Mouse (Mus musculus): Measurements from ENCODE around the gene Capn8.

Capn8 gene

DNA sequence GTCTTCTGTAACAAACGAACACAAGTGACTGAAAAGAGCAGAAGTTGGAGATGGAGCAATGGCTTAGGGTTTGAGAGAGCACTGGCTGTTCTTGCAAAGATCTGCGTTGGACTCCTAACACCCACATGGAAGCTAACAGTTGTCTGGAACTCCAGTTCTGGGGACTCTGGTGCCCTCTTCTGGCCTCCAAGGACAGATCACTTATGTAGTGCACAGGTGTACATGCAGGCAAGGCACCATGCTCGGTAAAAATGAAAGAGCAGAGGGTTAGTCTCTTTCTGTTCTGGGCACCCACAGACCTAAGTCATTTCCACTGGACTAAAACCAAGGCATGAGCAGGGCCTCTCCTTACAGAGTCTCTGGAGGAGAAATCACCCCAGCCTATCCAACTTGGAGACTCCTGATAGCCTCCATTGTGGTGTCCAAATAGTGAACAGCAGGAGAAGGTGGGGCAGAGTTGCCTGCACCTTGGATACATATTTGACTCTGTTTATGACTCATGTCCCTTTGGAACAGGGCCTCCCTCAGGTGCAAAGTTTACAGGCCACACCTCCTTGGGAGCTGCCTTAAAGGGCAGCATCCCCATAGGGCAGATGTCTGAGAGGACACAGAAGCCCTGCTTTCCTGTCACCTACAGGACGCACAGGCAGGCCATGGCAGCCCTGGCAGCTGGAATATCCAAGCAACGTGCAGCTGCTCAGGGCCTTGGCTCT lies at the start of gene Capn8:
Capn8 (plus strand) TSS at position 600 of the 713 bp plus-strand sequence.
- DNase-seq (ENCODE audit: low spot score in 2 of 2) = no peak

DNA sequence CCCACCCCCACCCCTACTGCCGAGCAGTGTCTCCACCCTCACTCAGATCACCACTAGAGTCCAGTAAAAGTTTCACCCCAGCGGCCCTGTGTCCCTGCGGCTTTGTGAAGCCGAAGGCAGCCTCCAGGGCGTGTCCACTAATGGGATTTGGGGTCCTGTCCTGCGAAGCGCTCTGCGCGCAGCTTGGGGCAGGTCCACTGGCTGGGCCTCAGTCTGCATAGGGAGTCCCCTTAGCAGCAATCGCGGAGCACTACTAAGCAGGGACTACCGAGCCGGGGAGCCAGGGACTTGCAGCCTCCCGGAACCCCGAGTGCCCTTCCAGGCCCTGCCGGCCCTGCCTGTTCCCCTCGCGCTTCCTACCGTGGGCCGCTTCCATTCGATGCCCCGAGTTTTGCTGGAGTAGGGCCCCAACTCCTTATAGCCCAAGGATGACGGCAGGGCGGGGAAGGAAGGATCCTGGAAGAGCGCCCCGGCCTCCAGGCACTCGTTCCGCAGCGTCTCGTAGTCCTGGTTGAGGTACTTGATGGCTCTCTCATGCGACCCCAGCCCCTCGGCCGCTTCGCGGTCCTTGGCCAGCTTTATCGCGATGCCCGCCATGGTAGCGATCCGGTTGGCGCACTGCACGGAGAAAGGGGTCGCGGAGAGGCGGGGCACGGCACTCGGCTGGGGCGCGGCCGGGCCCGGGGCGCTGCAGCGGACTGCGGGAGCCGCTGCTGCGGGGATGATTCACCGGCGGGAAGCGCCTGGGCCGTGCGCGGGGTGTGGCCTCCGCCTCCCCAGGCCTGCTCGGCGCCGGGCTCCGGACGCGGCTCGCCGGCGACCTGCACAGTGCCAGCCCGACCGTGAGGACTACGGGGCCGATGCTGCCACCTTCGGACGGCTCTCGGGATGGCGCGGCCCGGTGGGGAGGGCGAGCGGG lies 47.8 kb upstream of the Capn8 start, which contains the start of gene Capn2:
Capn2 (minus strand) TSS at position 851 of the 919 bp plus-strand sequence.
- DNase-seq (ENCODE audit: low spot score in 2 of 2) = peak; percentile 50 to 72

DNA sequence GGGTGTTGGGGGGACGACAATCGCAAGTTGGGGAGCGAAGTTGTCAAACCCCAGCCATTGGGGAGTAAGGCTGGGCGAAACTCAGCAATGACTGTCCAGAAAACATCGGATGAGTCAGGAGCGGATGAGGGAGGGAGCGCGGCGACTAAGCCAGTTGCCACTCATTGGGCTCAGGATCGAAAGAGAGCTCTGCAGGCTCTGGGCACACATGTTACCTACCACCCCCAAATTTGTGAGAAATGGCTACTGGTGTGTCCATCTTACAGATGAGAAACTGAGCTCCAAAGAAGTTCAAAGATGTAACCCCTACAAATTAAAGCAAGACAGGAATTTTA lies 47.2 kb upstream of the Capn8 start:
- DNase-seq (ENCODE audit: low spot score in 2 of 2) = no peak

DNA sequence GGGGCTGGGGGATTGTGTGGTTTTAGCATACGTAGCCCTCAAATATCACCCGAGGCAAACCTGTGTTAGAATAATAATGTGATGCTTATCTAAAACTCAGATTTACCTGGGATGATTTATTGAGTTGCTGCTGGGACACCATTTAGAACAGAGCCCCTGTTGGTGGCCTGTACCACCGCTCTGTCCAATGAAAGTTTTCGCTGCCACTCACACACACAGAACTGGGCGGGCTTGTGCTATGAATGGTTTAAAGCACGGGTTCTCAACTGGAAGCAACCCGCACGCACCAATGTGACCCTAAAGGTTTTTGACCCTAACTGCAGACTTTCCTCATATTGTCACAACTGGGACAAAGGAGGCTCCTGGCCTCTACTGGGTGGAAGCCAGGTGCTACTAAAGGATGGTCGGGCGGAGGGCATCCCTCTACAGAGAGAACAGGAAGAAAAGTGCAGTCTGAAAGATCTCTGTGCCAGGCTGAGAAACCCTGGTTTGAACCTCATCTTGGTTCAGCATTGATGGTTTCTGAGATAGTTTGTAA lies 46.6 kb upstream of the Capn8 start:
- DNase-seq (ENCODE audit: low spot score in 2 of 2) = no peak

DNA sequence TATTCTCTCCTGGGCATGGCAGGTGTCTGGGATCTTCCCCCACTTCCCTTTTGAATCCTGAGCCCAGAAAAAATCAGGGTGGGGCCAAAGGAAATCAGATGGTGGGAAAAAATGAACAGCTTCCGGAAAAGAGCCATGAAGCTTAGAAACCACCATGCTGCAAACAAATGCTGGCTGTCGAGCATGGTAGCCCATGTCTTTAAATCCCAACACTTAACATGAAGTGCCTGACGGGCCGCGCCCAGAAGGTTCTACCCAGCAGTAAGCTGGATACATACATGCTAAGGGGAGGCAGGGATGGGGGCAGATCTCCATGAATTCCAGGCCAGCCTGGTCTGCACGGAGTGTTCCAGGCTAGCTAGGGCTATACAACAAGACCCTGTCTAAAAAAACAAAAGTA lies 46.0 kb upstream of the Capn8 start:
- no peak for DNase-seq (ENCODE audit: low spot score in 2 of 2)

DNA sequence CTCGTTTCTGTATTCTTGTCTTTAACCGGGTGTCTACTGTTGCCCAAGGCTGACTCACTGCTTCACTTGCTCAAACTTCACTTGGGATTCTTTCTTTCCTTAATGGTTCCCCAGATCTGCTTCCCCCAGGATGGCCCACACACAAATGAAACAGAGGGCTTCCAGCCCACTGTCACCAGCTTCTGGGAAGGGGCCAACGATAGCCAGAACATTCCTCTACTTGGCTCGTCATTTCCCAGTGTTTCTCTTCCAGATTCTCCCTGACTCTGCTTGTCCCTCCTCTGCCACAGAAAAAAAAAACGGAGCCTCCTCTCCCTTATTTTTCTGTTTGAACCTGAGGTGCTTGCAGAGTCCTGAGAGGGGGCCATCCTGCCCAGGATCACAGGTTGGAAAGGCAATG lies 45.5 kb upstream of the Capn8 start:
- no peak for DNase-seq (ENCODE audit: low spot score in 2 of 2)

DNA sequence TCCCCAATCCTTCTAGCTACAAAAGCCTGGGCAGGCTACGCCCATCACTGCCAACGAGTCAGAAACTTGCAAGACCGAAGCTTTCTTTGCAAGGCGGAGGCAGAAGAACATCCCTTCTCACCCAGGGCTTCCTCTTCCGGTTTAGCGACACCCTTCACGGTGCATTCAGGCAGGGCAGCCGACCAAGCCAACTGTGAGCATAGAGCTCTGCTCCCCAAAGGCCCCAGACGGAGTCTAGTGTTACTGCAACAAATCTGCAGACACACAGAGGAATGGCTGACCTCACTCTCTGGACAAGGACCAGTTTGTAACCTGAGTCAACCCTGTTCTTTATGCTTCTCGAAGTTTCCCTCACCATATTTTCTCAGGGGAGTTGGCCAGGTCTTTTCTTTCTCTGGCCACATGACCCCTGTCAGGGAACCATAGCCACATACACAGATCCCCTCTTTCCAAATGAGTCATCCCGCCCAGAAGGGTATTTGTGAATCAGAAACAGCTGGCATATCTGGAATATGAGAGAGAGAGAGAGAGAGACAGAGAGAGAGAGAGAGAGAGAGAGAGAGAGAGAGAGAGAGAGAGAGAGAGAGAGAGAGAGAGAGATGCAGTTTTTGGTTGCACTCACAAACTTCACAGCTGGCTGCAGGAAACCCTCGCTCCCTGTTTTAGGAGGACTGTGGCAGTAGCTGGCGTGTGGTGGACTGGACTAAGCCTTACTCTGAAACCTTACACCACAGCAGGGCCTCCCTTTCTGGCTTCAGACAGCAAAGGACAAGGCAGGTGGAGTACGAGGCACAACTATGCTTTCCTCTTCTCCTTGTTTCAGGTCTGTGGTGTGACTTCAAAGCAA lies 44.5 kb upstream of the Capn8 start:
- DNase-seq (ENCODE audit: low spot score in 2 of 2) = no peak

DNA sequence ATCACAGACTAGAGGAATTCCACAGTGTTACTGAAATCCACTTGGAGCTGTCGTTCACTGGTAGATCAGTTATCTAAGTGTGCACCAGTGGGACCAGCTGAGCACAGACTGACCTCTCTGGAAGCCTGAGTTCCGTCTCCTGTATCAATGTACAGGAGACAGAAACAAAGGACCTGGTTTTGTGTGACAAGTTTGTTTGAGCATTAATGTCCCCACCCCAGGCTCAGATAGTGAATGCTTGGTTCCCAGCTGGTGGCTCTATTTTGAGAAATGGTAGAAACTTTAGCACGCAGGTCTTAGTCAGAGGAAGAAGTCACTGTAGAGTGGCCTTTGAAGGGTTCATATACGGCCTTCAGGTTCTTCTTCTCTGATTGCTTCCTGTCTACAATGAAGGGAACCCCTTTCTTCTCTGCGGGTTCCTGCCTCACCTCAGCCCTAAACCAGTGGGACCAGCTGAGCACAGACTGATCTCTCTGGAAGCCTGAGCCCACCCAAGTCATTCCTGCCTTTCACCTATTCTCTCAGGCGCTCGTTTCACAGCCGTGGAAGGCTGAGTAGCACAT lies 43.8 kb upstream of the Capn8 start:
- DNase-seq (ENCODE audit: low spot score in 2 of 2) = no peak

DNA sequence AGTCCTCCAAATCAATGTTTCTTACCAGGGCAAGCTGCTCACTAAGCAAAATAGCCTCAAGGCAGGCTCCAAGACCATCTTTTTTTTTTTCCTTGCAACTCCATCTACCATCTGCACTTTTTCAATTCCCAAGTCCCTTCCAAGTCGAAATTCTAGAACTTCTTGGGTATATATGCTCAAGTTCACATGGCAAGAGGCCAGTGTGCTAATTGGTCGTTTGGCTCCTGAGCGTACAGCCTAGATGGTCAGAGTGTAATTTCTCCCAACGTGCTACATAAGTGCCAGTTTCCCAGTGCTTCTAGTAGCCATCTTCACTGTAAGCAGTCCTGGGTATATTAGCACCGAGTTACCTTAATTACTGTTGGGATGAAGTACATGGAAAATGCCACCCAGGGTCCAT lies 41.8 kb upstream of the Capn8 start:
- no peak for DNase-seq (ENCODE audit: low spot score in 2 of 2)

DNA sequence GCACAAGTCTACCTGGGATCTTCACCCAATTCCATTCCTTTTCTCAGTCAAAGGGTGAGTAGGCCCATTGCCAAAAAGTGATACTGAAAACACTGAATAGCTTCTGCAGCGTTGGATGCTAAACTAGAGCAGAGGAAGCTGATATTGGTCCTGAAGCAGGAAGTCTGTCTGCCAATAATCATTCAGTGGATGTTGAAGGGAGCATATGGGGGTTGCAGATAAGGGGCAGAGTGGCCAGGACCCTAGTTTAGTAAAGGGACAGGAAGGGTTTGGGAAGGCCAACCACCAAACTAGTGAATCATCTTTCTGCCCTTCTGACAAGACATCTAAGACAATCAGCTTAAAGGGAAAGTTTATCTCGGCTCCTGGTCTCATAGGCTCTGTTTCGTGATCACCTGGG lies 41.1 kb upstream of the Capn8 start:
- DNase-seq (ENCODE audit: low spot score in 2 of 2) = no peak

DNA sequence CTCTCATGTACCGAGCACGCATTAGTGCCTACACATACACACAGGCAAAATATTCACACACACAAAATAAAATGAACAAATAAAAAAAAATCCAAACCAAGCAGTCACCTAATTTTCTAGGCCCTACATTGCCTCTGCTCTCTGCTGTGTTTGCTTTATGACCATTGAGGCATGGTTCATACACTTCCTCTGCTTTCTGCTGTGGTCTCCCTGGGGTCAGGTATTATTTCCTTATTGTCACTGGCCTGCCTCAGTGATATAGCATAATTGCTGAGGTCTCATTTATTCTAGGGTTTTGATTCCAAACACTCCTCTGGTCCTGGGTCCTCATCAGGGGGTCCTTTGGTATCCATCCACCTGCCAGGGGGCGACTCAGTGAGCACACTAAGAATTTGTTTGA lies 39.2 kb upstream of the Capn8 start:
- DNase-seq (ENCODE audit: low spot score in 2 of 2) = no peak

DNA sequence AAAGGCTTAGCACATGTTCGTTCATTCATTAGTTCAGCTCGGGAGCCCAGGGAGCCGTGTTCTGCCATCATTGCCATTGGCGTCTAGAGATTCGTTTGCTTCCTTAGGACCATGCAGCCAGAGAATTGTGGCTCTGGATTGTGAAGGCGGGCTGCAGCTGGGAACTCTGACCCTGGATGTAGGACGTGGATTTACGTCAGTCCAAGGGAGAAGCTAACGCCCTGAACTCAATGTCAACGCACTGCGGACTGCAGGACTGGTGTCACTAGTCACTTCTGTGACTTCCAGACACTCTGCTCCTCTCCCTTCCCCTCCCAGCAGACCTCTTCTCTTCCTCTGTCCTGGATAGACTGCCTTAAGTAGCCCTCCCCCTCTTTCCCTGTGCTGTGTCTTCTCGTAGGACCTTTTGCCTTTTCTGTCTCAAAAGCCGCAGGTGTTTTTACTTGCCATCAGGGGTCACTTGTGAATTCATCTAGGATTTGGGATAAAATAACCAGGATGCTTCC lies 37.5 kb upstream of the Capn8 start:
- no peak for DNase-seq (ENCODE audit: low spot score in 2 of 2)

DNA sequence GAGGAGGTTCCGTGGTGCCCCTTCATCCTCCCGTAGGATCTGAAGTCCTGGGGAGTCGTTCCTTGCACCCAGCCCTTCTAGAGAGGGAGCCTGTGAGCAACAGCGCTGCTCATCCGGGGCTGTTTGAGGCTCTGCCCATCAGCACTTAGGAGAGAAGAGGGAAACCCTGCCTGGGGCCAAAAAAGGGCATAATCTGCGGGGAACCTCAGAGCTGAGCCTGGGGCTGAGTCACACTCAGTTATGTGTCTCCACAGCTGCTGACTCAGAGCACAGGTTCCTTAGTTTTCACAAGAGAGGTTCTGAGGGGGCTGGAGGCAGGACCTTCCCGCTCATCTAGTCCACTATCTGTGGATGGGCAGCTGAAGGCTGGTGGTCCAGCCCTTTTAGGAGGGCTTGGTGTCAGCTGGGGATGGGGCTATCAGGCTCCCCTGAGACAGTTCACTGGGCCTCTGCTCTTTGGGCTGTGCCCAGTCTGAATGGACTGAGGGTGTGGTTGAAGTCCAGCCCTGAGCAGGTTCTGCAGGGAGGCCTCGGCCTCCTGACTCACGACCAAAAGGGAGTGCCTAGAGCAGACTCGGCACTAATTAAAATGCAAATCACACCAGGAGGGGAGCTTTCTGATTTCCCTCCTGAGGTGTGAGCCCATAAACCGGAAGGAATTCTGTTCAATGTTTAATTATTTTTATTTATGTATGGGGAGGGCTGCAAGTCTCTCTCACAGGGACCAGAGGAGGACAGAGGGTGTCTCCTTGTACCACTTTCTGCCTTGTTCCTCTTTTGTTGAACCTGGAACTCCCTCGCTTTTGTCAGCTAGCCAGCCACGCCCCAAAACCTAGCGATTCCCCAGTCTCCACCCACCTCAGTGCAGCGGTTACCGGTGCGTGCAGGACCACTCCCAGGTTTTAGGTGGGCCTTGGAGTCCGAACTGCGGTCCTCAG lies 36.6 kb upstream of the Capn8 start:
- DNase-seq (ENCODE audit: low spot score in 2 of 2) = no peak

DNA sequence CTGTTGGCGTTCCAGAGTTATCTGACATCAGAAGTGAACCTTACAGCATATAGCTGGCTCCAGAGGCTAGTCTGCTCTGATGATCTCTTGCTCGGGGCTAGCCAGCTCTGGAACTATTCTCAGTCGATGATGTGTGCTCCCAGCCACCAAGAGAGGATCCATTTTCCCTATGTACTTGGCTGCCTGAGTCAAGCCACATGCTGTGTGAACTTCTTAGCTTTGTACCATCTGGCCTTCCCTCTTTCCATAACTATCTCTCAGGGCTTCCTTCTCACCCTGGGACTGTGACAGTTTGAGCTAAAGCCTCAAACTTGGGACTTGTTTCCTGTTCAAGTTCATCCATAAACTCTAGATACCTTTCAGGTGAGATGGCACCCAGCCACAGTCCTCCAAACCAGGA lies 31.2 kb upstream of the Capn8 start:
- no peak for DNase-seq (ENCODE audit: low spot score in 2 of 2)

DNA sequence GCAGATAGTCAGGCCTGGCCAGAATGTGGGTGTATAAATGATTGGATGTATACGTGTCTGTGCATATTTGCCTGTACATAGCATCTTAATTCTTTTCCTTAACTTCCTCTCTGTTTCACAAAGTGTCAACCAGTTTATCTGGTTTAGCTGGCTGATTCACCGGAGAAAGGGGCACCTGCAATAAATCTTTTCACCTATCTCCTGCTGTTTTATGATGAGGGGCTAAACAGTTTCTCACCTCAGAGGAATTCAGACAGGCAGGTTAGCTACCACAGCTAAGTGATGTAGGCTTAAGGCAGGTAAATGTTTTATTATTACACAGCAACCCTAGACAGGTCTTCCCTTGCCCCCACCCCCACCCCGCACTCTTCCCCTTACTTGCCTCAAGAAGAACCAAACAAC lies 29.7 kb upstream of the Capn8 start:
- DNase-seq (ENCODE audit: low spot score in 2 of 2) = no peak

DNA sequence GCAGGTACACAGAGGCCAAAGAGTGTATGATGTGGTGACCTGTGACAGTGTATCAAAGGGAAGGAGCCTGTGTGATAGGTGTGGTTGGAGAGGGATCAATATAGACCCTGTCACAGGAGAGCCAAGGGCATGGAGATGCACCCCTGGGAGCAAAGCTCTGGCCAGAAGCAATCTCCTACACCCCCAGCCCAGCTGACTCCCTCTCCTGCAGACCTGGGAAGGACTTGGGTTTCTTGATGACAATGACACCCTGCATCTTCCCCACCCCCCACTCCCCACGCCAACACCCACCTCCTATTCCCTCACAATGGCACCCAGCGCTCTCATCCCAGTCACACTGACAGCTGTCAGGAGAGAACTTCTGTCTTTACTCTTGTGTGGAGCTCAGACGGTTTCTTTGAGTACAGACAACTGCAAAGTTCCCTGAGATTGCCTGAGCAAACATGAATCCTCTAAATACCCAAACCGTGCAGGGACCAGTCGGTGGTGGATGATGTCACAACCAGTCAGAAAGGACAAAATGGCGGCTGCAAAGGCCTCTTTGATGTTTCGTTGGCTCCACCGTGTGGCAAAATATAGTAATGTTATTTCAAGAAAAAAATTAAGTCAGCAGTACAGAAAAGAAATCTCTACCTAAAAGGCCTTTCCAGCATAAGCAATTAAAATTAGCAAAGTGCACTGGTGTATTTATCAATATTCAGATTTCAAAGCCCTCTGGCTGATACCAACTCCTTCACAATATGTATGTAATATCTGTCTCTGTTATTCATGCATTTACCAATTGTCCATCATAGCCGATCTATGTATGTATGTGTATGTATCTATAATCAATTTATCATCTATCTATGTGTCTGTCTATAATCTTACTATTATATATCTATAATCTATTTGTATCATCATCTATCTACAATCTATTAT lies 25.5 kb upstream of the Capn8 start:
- DNase-seq (ENCODE audit: low spot score in 2 of 2) = peak; percentile 57 to 65

DNA sequence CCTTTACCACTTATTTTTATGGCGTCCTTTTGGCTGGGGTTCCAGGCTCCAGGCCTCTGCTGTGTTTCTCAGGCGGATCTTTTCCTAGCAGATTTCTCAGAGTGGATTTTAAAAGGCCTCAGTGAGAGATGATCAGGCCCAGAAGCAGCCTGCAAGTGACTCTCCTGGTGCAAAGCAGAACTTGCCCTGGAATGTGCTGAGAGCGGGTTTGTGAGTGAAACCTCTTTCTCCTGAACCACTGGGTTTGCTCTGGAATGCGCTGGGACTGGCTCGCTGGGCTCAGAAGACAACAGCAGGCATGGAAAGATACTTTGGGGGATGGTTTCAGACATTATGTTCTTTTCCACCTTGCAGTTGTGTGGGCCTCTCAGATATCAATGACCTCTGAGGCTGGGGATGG lies 22.7 kb upstream of the Capn8 start:
- no peak for DNase-seq (ENCODE audit: low spot score in 2 of 2)

DNA sequence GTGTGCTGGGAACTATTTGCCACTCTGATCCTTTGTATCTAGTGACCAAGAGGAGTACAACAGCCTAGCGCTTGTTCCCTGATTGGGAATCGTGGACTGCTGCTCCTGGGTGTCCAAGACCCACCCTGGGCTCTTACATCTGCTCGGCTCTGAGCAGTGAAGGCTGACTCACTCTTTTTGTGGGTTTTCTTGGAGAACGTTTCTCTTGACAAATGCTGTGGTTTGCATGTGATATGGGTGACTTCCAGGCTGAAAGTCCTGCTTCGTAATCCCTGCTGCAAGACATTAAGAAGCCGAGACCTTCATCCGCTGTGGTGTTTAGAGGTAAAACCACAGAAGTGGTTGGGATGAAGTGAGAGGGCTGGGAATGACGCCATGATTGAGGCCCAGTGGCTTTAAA lies 21.7 kb upstream of the Capn8 start:
- no peak for DNase-seq (ENCODE audit: low spot score in 2 of 2)

DNA sequence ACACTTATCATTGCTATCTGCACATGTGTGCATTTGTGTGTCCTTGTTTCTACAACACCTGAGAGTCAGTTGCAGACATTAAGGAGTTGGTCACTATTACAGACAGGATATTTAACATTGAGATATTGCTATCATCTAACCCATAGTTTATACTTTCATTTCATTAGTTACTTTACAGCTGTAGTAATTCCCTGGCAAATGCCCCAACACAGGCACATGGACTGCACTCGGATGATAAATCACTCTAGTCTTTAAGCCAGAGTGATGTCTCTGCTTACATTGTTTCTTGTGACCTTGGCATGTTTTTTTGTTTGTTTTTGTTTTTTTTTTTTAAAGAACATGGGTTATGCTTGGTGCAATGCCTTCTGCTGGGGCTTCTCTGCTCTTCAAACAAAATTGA lies 20.9 kb upstream of the Capn8 start:
- no peak for DNase-seq (ENCODE audit: low spot score in 2 of 2)
